17 mouse cellular contexts compared by ENCODE assay signal in genomic region chr8:115771060-115771459, GRCm38 (mm10).
DNase-seq lines count a peak whose midpoint lies in the region; ATAC-seq and TF ChIP-seq lines count a peak whose summit lies in the region.
"Had no signal": no experiment of that assay in that cellular context is flagged by ENCODE, and none has a peak within 500 bp of the region (broad histone marks: within the 10 kb centered on the region; RNA-seq: fewer than 3 reads in every experiment).

No protein-coding gene starts in this region.

- H3K36me3 ChIP-seq in testis, adult 2 months (ENCODE audit: control insufficient read depth, insufficient read depth, low read length): no peaks in the 10 kb centered on the region
- H3K36me3 ChIP-seq in embryonic facial prominence, embryonic 15.5 days: no peaks in the 10 kb centered on the region
- no peaks in the 10 kb centered on the region for H3K36me3 ChIP-seq in forebrain, embryonic 13.5 days (ENCODE audit: poor library complexity, severe bottlenecking)
- H3K36me3 ChIP-seq: embryonic facial prominence, embryonic 12.5 days; limb, embryonic 13.5 days; neural tube, embryonic 15.5 days had no signal

- peak; percentile 15 to 73 for DNase-seq in adrenal gland, adult (ENCODE audit: inconsistent age in 2 of 2, low spot score in 1 of 2)
- DNase-seq in adrenal gland, postnatal 14 days: no peak
- DNase-seq in testis, postnatal 14 days (ENCODE audit: low spot score): no peak
- DNase-seq in naive thymus-derived CD4-positive, alpha-beta T cell, adult 2 months (ENCODE audit: low read depth): peak; percentile 4
- DNase-seq in spleen, postnatal 36 days (ENCODE audit: low spot score in 2 of 2): no peak
- DNase-seq: cerebellum, postnatal 10 days; forebrain, postnatal 0 days; heart, postnatal 14 days; kidney, postnatal 4 days; lung, adult 18-20 months; right cerebral cortex, postnatal 14 days had no signal

- H3K9ac ChIP-seq in embryonic facial prominence, embryonic 15.5 days: no peak overlapping the region
- H3K9ac ChIP-seq in forebrain, embryonic 13.5 days: no peak overlapping the region
- H3K9ac ChIP-seq: embryonic facial prominence, embryonic 12.5 days; forebrain, postnatal 0 days; limb, embryonic 13.5 days; neural tube, embryonic 15.5 days had no signal

- no peak for TF ChIP-seq CTCF in testis, adult 2 months (IDR thresholded peaks at IDR 0.05; ENCODE audit: control insufficient read depth, insufficient read depth, insufficient replicate concordance, low read depth, low read length)

- no peaks in the 10 kb centered on the region for H3K9me3 ChIP-seq in embryonic facial prominence, embryonic 15.5 days (replicated peaks)
- H3K9me3 ChIP-seq in forebrain, embryonic 13.5 days (replicated peaks): no peaks in the 10 kb centered on the region
- H3K9me3 ChIP-seq: embryonic facial prominence, embryonic 12.5 days; limb, embryonic 13.5 days; neural tube, embryonic 15.5 days had no signal

- no peak overlapping the region for H3K27ac ChIP-seq in testis, adult 2 months (ENCODE audit: control insufficient read depth, insufficient read depth, low read depth, low read length)
- H3K27ac ChIP-seq in embryonic facial prominence, embryonic 15.5 days (replicated peaks): peak overlapping the region; percentile 58
- no peak overlapping the region for H3K27ac ChIP-seq in forebrain, embryonic 13.5 days
- H3K27ac ChIP-seq: embryonic facial prominence, embryonic 12.5 days; limb, embryonic 13.5 days; neural tube, embryonic 15.5 days had no signal

- H3K27me3 ChIP-seq in testis, adult 2 months (ENCODE audit: control insufficient read depth, insufficient read depth, low read length): no peaks in the 10 kb centered on the region
- H3K27me3 ChIP-seq in embryonic facial prominence, embryonic 15.5 days: no peaks in the 10 kb centered on the region
- H3K27me3 ChIP-seq in forebrain, embryonic 13.5 days: no peaks in the 10 kb centered on the region
- H3K27me3 ChIP-seq: embryonic facial prominence, embryonic 12.5 days; limb, embryonic 13.5 days; neural tube, embryonic 15.5 days had no signal

- no peak overlapping the region for H3K4me2 ChIP-seq in embryonic facial prominence, embryonic 15.5 days (replicated peaks)
- H3K4me2 ChIP-seq in forebrain, embryonic 13.5 days: no peak overlapping the region
- H3K4me2 ChIP-seq: embryonic facial prominence, embryonic 12.5 days; limb, embryonic 13.5 days; neural tube, embryonic 15.5 days had no signal

- peak overlapping the region; percentile 64 for H3K4me3 ChIP-seq in testis, adult 2 months (ENCODE audit: control insufficient read depth, low read depth, low read length)
- no peak overlapping the region for H3K4me3 ChIP-seq in embryonic facial prominence, embryonic 15.5 days (replicated peaks)
- no peak overlapping the region for H3K4me3 ChIP-seq in forebrain, embryonic 13.5 days
- H3K4me3 ChIP-seq: embryonic facial prominence, embryonic 12.5 days; limb, embryonic 13.5 days; neural tube, embryonic 15.5 days had no signal

- no peak for ATAC-seq in embryonic facial prominence, embryonic 15.5 days (ENCODE audit: insufficient number of reproducible peaks, low FRiP score, low TSS enrichment, low read depth)
- no peak for ATAC-seq in forebrain, embryonic 13.5 days
- ATAC-seq: forebrain, postnatal 0 days had no signal

- 67% methylated on average over 7 of the region's 7 CpGs for WGBS in embryonic facial prominence, embryonic 15.5 days
- WGBS in forebrain, embryonic 13.5 days: 91% methylated on average over 7 of the region's 7 CpGs

- no peak for TF ChIP-seq POLR2A in testis, adult 2 months (IDR thresholded peaks at IDR 0.05; ENCODE audit: control insufficient read depth, low read depth, low read length)

- H3K4me1 ChIP-seq in testis, adult 2 months (ENCODE audit: control insufficient read depth, insufficient read depth, low read length): no peaks in the 10 kb centered on the region
- H3K4me1 ChIP-seq in embryonic facial prominence, embryonic 15.5 days: peaks cover 7% of the 10 kb centered on the region
- H3K4me1 ChIP-seq in forebrain, embryonic 13.5 days: peaks cover 10% of the 10 kb centered on the region

Comparison
In these comparisons a context has a peak if more than half of its experiments do, and no peak if none do; other contexts are left out.
1. DNase-seq: peak in adrenal gland, adult (2 of 2) and naive thymus-derived CD4-positive, alpha-beta T cell, adult 2 months (single experiment); none in adrenal gland, postnatal 14 days (single experiment), testis, postnatal 14 days (single experiment) and spleen, postnatal 36 days (0 of 2).